Mouse (Mus musculus) natural killer cell, adult 2 months (primary cell): ENCODE results near the gene Coro1c.

Experiments
- DNase-seq, 2 experiments: peaks; one replicate each; pipeline ENCODE4 v3.0.0; 2022; ENCODE audit warnings: low spot score in 2 of 2

Gene Coro1c

DNA sequence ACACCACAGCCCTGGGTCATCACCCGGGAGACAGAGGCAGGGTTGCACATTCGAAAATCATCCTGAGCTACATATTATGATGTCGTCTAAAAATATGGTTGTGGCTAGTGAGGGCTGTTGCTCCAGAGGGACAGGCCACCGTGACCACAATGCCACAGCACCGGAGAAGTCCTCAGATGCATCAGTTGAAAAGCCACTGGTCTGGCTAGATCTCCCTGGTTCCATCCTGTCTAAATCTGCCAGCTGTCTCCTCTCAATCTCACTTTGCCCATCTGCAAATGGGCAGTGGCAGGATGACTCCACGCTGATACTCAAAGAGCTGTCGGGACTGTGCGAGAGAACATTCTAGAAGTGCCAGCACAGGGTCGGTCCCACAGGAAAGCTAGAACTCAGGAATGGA, 110.0 kb downstream of the Coro1c start:
- no peak for DNase-seq

DNA sequence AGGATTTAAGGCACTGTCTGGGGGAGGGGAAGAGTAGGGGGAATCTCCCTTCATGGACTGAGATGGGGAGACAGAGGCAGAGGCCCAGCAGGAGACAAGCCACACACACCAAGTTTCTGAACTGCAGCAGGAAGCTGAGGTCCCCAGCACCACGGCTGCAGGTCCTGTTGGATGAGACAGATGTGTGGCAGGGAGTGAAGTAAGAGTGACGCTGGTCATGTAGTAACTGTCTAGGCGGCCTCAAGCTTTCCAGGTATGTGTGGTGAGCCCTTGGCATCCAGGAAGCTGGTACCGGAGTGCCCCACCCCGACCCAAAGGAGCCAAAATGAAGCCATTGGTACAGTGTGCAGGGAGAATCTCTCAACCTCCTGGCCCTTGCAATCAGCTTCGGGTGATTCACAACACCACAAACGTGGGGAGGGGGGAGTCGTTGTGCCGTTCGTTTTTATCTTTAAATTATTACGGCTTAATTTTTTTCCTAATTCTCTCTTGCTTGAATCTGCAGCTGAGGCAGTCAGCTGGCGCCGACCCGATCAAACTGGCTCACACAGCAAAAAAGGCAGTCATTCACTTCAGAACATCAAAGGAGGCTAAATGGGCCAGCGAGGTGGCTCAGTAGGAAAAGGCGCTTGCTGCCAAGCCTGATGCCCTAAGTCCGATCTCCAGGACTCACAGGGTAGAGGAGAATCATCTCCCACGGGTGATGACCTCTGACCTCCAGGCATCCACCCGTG, 111.2 kb downstream of the Coro1c start:
- DNase-seq, result no peak

DNA sequence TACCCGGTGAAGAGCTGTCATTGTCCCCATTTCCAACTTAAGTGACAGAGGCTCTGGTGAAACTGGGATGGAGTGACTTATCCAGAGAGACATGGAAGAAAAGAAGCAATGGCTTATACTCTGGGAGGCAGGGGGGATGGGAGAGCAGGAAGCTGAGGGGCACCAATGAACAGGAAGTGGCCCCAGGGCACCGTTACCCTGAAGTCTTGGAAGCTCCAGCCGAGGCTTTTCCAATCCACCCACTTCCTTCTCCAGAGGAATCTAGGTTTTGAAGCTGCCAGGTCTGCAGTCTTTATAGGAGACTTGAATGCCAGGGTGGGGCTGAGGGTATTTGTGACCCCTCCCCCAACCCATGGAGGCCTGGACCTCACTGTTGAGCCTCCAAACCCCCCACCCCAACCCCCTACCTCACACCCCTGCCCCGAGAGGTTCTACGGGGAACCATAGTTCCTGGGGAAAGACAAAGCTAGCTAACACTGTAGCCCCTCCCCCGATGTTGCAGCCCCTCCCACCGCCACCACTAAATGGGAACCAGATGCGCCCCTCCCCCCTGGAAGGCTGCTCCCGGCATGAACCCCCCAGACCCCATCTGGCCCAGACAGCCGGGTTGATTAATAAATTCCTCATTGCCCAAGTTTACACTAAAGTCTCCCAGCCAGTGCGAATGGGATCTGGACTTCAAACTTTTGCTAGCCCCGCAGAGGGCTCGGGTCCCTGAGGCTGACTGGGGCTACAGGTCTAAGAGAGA, 112.0 kb downstream of the Coro1c start:
- DNase-seq, result no peak
